Mouse (Mus musculus): Measurements from ENCODE around the gene Cyth4.
A peak's percentile ranks its signal among the peaks of the same experiment; 100 is the strongest.

Cyth4 gene

GRCm38 (mm10) chr15:78616973-78617372 is 20.1 kb downstream of the Cyth4 start:
- DNase-seq (ENCODE audit: low spot score in 2 of 2) = no peak

- DNase-seq (ENCODE audit: low spot score in 2 of 2) = peak; percentile 79 to 85
These were observed 26.6 kb downstream of the Cyth4 start for GRCm38 (mm10) chr15:78623426-78623825.

GRCm38 (mm10) chr15:78624431-78624950 is 27.6 kb downstream of the Cyth4 start:
- DNase-seq (ENCODE audit: low spot score in 2 of 2) = peak; percentile 71 to 73

GRCm38 (mm10) chr15:78624961-78625360 is 28.1 kb downstream of the Cyth4 start:
- no peak for DNase-seq (ENCODE audit: low spot score in 2 of 2)

- no peak for DNase-seq (ENCODE audit: low spot score in 2 of 2)
These were observed 29.4 kb downstream of the Cyth4 start for GRCm38 (mm10) chr15:78626285-78626684.

GRCm38 (mm10) chr15:78632387-78632786 is 35.5 kb downstream of the Cyth4 start:
- no peak for DNase-seq (ENCODE audit: low spot score in 2 of 2)

GRCm38 (mm10) chr15:78633413-78633812 is 36.6 kb downstream of the Cyth4 start:
- DNase-seq (ENCODE audit: low spot score in 2 of 2) = peak in 1 of 2 experiments; percentile 60

GRCm38 (mm10) chr15:78634095-78634737 is 37.4 kb downstream of the Cyth4 start:
- DNase-seq (ENCODE audit: low spot score in 2 of 2) = peak; percentile 80 to 91

GRCm38 (mm10) chr15:78635231-78635630 is 38.4 kb downstream of the Cyth4 start:
- DNase-seq (ENCODE audit: low spot score in 2 of 2) = peak; percentile 67 to 70

- DNase-seq (ENCODE audit: low spot score in 2 of 2) = no peak
These were observed 46.8 kb downstream of the Cyth4 start for GRCm38 (mm10) chr15:78643633-78644032.

- peak in 1 of 2 experiments; percentile 60 for DNase-seq (ENCODE audit: low spot score in 2 of 2)
These were observed 47.8 kb downstream of the Cyth4 start for GRCm38 (mm10) chr15:78644606-78645005.

- no peak for DNase-seq (ENCODE audit: low spot score in 2 of 2)
These were observed 50.9 kb downstream of the Cyth4 start for GRCm38 (mm10) chr15:78647746-78648145.

- DNase-seq (ENCODE audit: low spot score in 2 of 2) = no peak
These were observed 54.3 kb downstream of the Cyth4 start for GRCm38 (mm10) chr15:78651169-78651568.

- no peak for DNase-seq (ENCODE audit: low spot score in 2 of 2)
These were observed 67.4 kb downstream of the Cyth4 start for GRCm38 (mm10) chr15:78664268-78664667.

GRCm38 (mm10) chr15:78669221-78669871 is 72.5 kb downstream of the Cyth4 start:
- DNase-seq (ENCODE audit: low spot score in 2 of 2) = peak in 1 of 2 experiments; percentile 56

GRCm38 (mm10) chr15:78670341-78670740 is 73.5 kb downstream of the Cyth4 start:
- peak; percentile 82 to 87 for DNase-seq (ENCODE audit: low spot score in 2 of 2)

Measured in right cerebral cortex, postnatal 10 days (tissue).